Mouse (Mus musculus): ENCODE measurements around the gene Rpl27. TPM values are rescaled to one million over a fixed set of nuclear protein-coding genes. Genes with fewer than 3 reads are reported as not detected.
"Not testable (repeated sequence)": the region's sequence is repeated elsewhere in the genome, so short reads cannot be mapped to it uniquely, and the experiment has no call there.

The Rpl27 gene
- total RNA-seq, 1 experiment from 2014 or later, result 1,010 TPM

GRCm38 (mm10) chr11:101446319-101446718, 4.2 kb downstream of the Rpl27 start:
- no peak for ATAC-seq (replicated peaks; ENCODE audit: insufficient number of reproducible peaks, low FRiP score, low TSS enrichment, poor library complexity, severe bottlenecking)

GRCm38 (mm10) chr11:101446860-101447259, 4.8 kb downstream of the Rpl27 start:
- not testable (repeated sequence) for ATAC-seq (replicated peaks; ENCODE audit: insufficient number of reproducible peaks, low FRiP score, low TSS enrichment, poor library complexity, severe bottlenecking)

- ATAC-seq (replicated peaks; ENCODE audit: insufficient number of reproducible peaks, low FRiP score, low TSS enrichment, poor library complexity, severe bottlenecking), result no peak
Observed at GRCm38 (mm10) chr11:101447786-101448185, 5.7 kb downstream of the Rpl27 start.

GRCm38 (mm10) chr11:101448274-101448746, 6.2 kb downstream of the Rpl27 start, which contains the start of gene Ifi35:
TSS of gene Ifi35 (plus strand) at chr11:101448407.
- peak; percentile 93 for ATAC-seq (replicated peaks; ENCODE audit: insufficient number of reproducible peaks, low FRiP score, low TSS enrichment, poor library complexity, severe bottlenecking)

- ATAC-seq (replicated peaks; ENCODE audit: insufficient number of reproducible peaks, low FRiP score, low TSS enrichment, poor library complexity, severe bottlenecking), result peak; percentile 15; the same call in 1 of the 2 replicates
Observed at GRCm38 (mm10) chr11:101448899-101449298, 6.8 kb downstream of the Rpl27 start.

- ATAC-seq (replicated peaks; ENCODE audit: insufficient number of reproducible peaks, low FRiP score, low TSS enrichment, poor library complexity, severe bottlenecking), result not testable (repeated sequence)
Observed at GRCm38 (mm10) chr11:101449596-101449995, 7.5 kb downstream of the Rpl27 start.

GRCm38 (mm10) chr11:101450394-101450793, 8.3 kb downstream of the Rpl27 start:
- ATAC-seq (replicated peaks; ENCODE audit: insufficient number of reproducible peaks, low FRiP score, low TSS enrichment, poor library complexity, severe bottlenecking), result peak; percentile 36; the same call in 1 of the 2 replicates

- ATAC-seq (replicated peaks; ENCODE audit: insufficient number of reproducible peaks, low FRiP score, low TSS enrichment, poor library complexity, severe bottlenecking), result no peak
Observed at GRCm38 (mm10) chr11:101451536-101451935, 9.4 kb downstream of the Rpl27 start.

GRCm38 (mm10) chr11:101452093-101452774, 10.1 kb downstream of the Rpl27 start:
- ATAC-seq (replicated peaks; ENCODE audit: insufficient number of reproducible peaks, low FRiP score, low TSS enrichment, poor library complexity, severe bottlenecking), result no peak

- ATAC-seq (replicated peaks; ENCODE audit: insufficient number of reproducible peaks, low FRiP score, low TSS enrichment, poor library complexity, severe bottlenecking), result no peak
Observed at GRCm38 (mm10) chr11:101454702-101455101, 12.6 kb downstream of the Rpl27 start.

- no peak for ATAC-seq (replicated peaks; ENCODE audit: insufficient number of reproducible peaks, low FRiP score, low TSS enrichment, poor library complexity, severe bottlenecking)
Observed at GRCm38 (mm10) chr11:101455627-101456026, 13.5 kb downstream of the Rpl27 start.

GRCm38 (mm10) chr11:101457631-101458030, 15.5 kb downstream of the Rpl27 start:
- ATAC-seq (replicated peaks; ENCODE audit: insufficient number of reproducible peaks, low FRiP score, low TSS enrichment, poor library complexity, severe bottlenecking), result no peak

- no peak for ATAC-seq (replicated peaks; ENCODE audit: insufficient number of reproducible peaks, low FRiP score, low TSS enrichment, poor library complexity, severe bottlenecking)
Observed at GRCm38 (mm10) chr11:101458217-101458616, 16.1 kb downstream of the Rpl27 start.

GRCm38 (mm10) chr11:101459716-101460115, 17.6 kb downstream of the Rpl27 start:
- no peak for ATAC-seq (replicated peaks; ENCODE audit: insufficient number of reproducible peaks, low FRiP score, low TSS enrichment, poor library complexity, severe bottlenecking)

- ATAC-seq (replicated peaks; ENCODE audit: insufficient number of reproducible peaks, low FRiP score, low TSS enrichment, poor library complexity, severe bottlenecking), result no peak
Observed at GRCm38 (mm10) chr11:101460321-101460720, 18.2 kb downstream of the Rpl27 start.

- ATAC-seq (replicated peaks; ENCODE audit: insufficient number of reproducible peaks, low FRiP score, low TSS enrichment, poor library complexity, severe bottlenecking), result no peak
Observed at GRCm38 (mm10) chr11:101462141-101462540, 20.0 kb downstream of the Rpl27 start.

- ATAC-seq (replicated peaks; ENCODE audit: insufficient number of reproducible peaks, low FRiP score, low TSS enrichment, poor library complexity, severe bottlenecking), result no peak
Observed at GRCm38 (mm10) chr11:101462583-101463440, 20.7 kb downstream of the Rpl27 start.

GRCm38 (mm10) chr11:101464211-101465100, 22.4 kb downstream of the Rpl27 start, which contains the start of gene Rnd2:
TSS of gene Rnd2 (plus strand) at chr11:101464999.
- ATAC-seq (replicated peaks; ENCODE audit: insufficient number of reproducible peaks, low FRiP score, low TSS enrichment, poor library complexity, severe bottlenecking), result no peak

All from monocyte, adult 5-6 weeks (primary cell).